Mouse (Mus musculus): Measurements from ENCODE around the gene Rgs7bp. TPM values are rescaled to one million over a fixed set of nuclear protein-coding genes. Genes with fewer than 3 reads are reported as not detected.

Rgs7bp gene
- polyA plus RNA-seq, 1 experiment from 2014 or later, result 0.45 TPM

DNA sequence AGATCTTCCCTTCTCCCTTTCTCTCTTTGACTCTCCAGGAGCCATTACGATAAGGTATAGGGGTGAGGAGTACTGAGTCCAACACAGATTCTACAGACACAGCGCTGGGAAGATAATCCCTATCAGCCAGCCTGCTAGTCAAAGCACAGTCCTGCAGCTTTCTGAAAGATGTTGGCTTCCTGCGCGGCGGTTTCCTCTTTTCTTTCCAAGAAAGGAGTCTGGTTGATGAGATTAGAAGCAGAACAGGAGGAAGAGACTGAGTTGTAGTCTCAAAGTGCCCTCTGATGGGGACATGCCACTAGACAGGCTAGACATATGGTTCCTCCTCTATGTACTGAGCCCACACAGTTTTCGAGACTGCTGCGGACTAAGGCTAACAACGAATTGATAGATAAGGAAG, 6.1 kb downstream of the Rgs7bp start:
- Histone ChIP-seq H3K4me1 (ENCODE audit: insufficient read depth) (peaks cover 2% of the 10 kb centered on the region; the same call in 1 of the 2 replicates), H3K27ac (ENCODE audit: low read depth) (no peak overlapping the region), H3K4me2 (ENCODE audit: low read depth, low read length) (no peak overlapping the region), H3K9me3 (ENCODE audit: low read length) (no peaks in the 10 kb centered on the region), H3K9ac (replicated peaks) (no peak overlapping the region), H3K27me3 (ENCODE audit: insufficient read depth, low read length) (peaks cover 16% of the 10 kb centered on the region), H3K4me3 (ENCODE audit: low read depth, low read length) (no peak overlapping the region), H3K36me3 (replicated peaks; ENCODE audit: insufficient read depth, low read length) (no peaks in the 10 kb centered on the region)
- 23% methylated on average over 8 of the region's 8 CpGs for WGBS (ENCODE audit: insufficient replicate concordance)
- DNase-seq (peak; percentile 27), ATAC-seq (peak; percentile 74)
- peak; percentile 52 for TF ChIP-seq CTCF (IDR thresholded peaks at IDR 0.05; ENCODE audit: low read depth)
- peak; percentile 75 for TF ChIP-seq EP300 (IDR thresholded peaks at IDR 0.05; ENCODE audit: low read depth)

DNA sequence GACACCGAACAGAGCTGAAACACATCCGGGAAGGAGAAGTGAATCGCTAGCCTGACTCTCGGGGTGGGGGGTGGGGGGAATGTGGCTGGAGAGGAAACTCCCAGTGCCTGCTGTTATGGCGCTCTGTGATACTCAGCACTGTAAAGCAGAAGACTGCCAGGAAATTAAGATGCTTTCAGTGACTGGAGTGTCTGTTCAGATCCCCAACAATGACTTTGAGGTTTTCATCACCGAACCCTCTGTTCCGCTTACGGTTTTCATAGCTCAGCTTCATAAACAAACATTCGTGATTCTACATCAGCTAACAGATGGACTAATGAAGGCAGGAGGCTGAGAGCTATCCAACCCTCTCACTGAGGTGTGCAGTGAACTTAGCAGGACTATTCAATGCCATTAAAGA, 7.4 kb downstream of the Rgs7bp start:
- peak; percentile 17 for DNase-seq
- H3K36me3 ChIP-seq (replicated peaks; ENCODE audit: insufficient read depth, low read length), result no peaks in the 10 kb centered on the region
- no peak overlapping the region for H3K9ac ChIP-seq (replicated peaks)
- H3K4me1 ChIP-seq (ENCODE audit: insufficient read depth), result no peaks in the 10 kb centered on the region
- H3K27me3 ChIP-seq (ENCODE audit: insufficient read depth, low read length), result peaks cover 4% of the 10 kb centered on the region; the same call in 1 of the 2 replicates
- peak overlapping the region; percentile 24; the same call in 1 of the 2 replicates for H3K4me3 ChIP-seq (ENCODE audit: low read depth, low read length)
- TF ChIP-seq CTCF (IDR thresholded peaks at IDR 0.05; ENCODE audit: low read depth) (no peak), EP300 (IDR thresholded peaks at IDR 0.05; ENCODE audit: low read depth) (no peak)
- WGBS (ENCODE audit: insufficient replicate concordance), result 23% methylated on average over 9 of the region's 9 CpGs
- ATAC-seq, result 0 out of 2 replicates have a peak, but pooled peaks have one; percentile 17
- peak overlapping the region; percentile 30; the same call in 1 of the 2 replicates for H3K27ac ChIP-seq (ENCODE audit: low read depth)
- H3K4me2 ChIP-seq (ENCODE audit: low read depth, low read length), result peak overlapping the region; percentile 46
- no peaks in the 10 kb centered on the region for H3K9me3 ChIP-seq (ENCODE audit: low read length)

DNA sequence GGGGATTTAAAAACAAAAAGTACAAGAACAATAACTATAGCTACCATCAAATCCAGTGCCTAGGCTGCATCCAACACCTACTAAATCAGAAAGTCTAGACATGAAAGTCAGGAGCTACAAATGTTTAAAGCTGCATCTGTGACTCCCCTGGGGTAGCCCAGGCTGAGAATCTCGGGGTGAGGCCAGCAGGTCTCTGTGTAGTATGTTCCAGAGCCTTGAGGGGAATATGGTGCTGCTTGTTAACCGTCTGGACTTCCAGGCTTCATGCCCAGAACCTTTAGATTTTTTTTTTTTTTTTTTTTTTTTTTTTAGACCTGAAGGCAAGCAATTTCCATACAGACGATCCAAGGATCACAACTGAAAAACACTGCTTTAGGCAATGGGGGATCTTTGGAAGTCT, 10.8 kb downstream of the Rgs7bp start:
- H3K27ac ChIP-seq (ENCODE audit: low read depth), result no peak overlapping the region
- no peak overlapping the region for H3K4me2 ChIP-seq (ENCODE audit: low read depth, low read length)
- no peak overlapping the region for H3K9ac ChIP-seq (replicated peaks)
- no peaks in the 10 kb centered on the region for H3K9me3 ChIP-seq (ENCODE audit: low read length)
- H3K36me3 ChIP-seq (replicated peaks; ENCODE audit: insufficient read depth, low read length), result no peaks in the 10 kb centered on the region
- ATAC-seq, result no peak
- 68% methylated on average over 3 of the region's 3 CpGs for WGBS (ENCODE audit: insufficient replicate concordance)
- no peak for DNase-seq
- TF ChIP-seq CTCF (IDR thresholded peaks at IDR 0.05; ENCODE audit: low read depth) (no peak), EP300 (IDR thresholded peaks at IDR 0.05; ENCODE audit: low read depth) (no peak)
- no peaks in the 10 kb centered on the region for H3K27me3 ChIP-seq (ENCODE audit: insufficient read depth, low read length)
- no peaks in the 10 kb centered on the region for H3K4me1 ChIP-seq (ENCODE audit: insufficient read depth)
- no peak overlapping the region for H3K4me3 ChIP-seq (ENCODE audit: low read depth, low read length)

DNA sequence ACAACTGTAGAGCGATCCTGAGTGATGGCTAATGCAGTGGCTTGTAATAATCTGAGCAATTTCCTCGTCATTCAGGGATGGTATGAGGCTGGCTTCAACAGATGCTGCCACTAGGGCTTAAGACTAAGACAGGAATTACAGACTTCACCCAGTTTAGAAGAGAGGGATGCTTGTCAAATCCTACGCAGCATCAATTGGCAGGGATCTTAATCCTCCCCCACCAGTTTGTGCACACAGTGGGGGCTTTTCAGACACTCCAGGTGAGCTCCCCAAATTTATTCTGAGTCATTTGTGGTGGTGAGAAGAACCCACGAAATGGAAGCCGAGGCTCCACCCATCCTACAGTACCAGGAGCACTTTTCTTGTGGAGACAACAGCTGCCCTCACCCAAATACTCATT, 16.4 kb downstream of the Rgs7bp start:
- Histone ChIP-seq H3K4me3 (ENCODE audit: low read depth, low read length) (no peak overlapping the region), H3K36me3 (replicated peaks; ENCODE audit: insufficient read depth, low read length) (no peaks in the 10 kb centered on the region), H3K4me2 (ENCODE audit: low read depth, low read length) (no peak overlapping the region), H3K27ac (ENCODE audit: low read depth) (no peak overlapping the region), H3K9ac (replicated peaks) (no peak overlapping the region), H3K27me3 (ENCODE audit: insufficient read depth, low read length) (no peaks in the 10 kb centered on the region), H3K4me1 (ENCODE audit: insufficient read depth) (no peaks in the 10 kb centered on the region), H3K9me3 (ENCODE audit: low read length) (no peaks in the 10 kb centered on the region)
- ATAC-seq (no peak), DNase-seq (no peak)
- 67% methylated on average over 5 of the region's 5 CpGs for whole genome bisulfite sequencing (ENCODE audit: insufficient replicate concordance)
- TF ChIP-seq EP300 (IDR thresholded peaks at IDR 0.05; ENCODE audit: low read depth) (no peak), CTCF (IDR thresholded peaks at IDR 0.05; ENCODE audit: low read depth) (no peak)

DNA sequence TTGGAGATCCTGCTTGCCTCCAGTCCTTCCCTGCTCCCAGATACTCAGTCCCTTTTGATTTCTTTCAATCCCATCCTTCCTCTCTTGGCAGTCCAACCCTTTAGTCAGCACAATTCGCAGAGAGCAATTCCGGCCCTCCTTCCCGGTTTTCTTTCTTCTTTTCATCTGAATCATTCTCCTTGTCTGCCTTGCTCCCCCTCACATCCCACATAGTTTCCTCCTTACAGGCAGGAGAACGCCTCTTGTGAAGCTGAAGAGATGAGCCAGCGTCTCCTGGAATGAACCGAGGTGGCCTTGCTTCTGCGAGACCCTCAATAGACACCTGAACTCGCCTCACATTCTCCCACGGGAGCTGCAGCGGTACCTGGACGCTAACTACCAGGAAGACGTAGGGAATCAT, 16.9 kb downstream of the Rgs7bp start:
- no peaks in the 10 kb centered on the region for H3K9me3 ChIP-seq (ENCODE audit: low read length)
- H3K9ac ChIP-seq (replicated peaks), result no peak overlapping the region
- WGBS (ENCODE audit: insufficient replicate concordance), result 84% methylated on average over 12 of the region's 12 CpGs
- H3K4me1 ChIP-seq (ENCODE audit: insufficient read depth), result no peaks in the 10 kb centered on the region
- H3K36me3 ChIP-seq (replicated peaks; ENCODE audit: insufficient read depth, low read length), result no peaks in the 10 kb centered on the region
- H3K4me2 ChIP-seq (ENCODE audit: low read depth, low read length), result no peak overlapping the region
- ATAC-seq (no peak), DNase-seq (no peak)
- no peak for TF ChIP-seq EP300 (IDR thresholded peaks at IDR 0.05; ENCODE audit: low read depth)
- TF ChIP-seq CTCF (IDR thresholded peaks at IDR 0.05; ENCODE audit: low read depth), result no peak
- H3K27ac ChIP-seq (ENCODE audit: low read depth), result no peak overlapping the region
- H3K4me3 ChIP-seq (ENCODE audit: low read depth, low read length), result no peak overlapping the region
- no peaks in the 10 kb centered on the region for H3K27me3 ChIP-seq (ENCODE audit: insufficient read depth, low read length)

DNA sequence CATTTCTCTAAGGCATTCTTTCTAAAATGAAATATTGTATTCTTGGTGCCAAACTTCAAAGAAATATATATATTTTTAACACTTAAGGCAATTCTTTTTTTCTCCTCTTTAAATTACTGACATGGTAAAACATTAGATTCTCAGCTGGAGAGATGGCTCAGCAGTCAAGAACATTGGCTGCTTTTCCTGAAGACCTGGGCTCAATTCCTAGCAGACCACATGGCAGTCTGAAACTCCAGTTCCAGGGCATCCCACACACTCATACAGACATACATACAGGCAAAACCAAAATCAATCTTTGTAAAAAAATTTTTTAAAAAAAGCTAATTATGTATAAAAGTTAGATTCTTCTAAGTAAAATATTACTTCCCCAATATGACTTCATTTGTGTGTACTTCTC, 22.8 kb downstream of the Rgs7bp start:
- Histone ChIP-seq H3K9me3 (ENCODE audit: low read length) (no peaks in the 10 kb centered on the region), H3K36me3 (replicated peaks; ENCODE audit: insufficient read depth, low read length) (no peaks in the 10 kb centered on the region), H3K27ac (ENCODE audit: low read depth) (no peak overlapping the region), H3K4me3 (ENCODE audit: low read depth, low read length) (no peak overlapping the region), H3K27me3 (ENCODE audit: insufficient read depth, low read length) (no peaks in the 10 kb centered on the region), H3K9ac (replicated peaks) (no peak overlapping the region), H3K4me2 (ENCODE audit: low read depth, low read length) (no peak overlapping the region), H3K4me1 (ENCODE audit: insufficient read depth) (no peaks in the 10 kb centered on the region)
- TF ChIP-seq CTCF (IDR thresholded peaks at IDR 0.05; ENCODE audit: low read depth) (no peak), EP300 (IDR thresholded peaks at IDR 0.05; ENCODE audit: low read depth) (no peak)
- ATAC-seq (no peak), DNase-seq (no peak)

DNA sequence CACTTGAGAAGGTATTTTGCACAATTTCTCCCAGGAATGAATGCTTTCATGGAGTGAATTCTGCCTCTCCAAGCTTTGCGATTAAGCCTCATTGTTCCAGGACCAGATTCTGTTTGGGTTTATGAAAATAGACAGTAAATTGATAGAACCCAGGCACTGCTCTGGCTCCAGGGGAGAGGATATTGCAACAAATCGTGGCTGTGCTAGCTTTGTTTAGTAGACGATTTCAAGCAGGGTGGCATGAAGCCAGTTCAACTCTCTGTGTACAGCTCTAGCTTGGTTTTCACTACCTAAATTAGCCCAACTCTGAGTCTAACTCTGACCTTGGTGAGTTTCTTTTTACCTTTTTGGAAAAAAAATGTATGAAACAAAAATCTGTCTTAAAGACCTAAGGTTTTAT, 26.5 kb downstream of the Rgs7bp start:
- H3K27ac ChIP-seq (ENCODE audit: low read depth), result no peak overlapping the region
- no peak overlapping the region for H3K4me2 ChIP-seq (ENCODE audit: low read depth, low read length)
- H3K27me3 ChIP-seq (ENCODE audit: insufficient read depth, low read length), result no peaks in the 10 kb centered on the region
- no peak for TF ChIP-seq EP300 (IDR thresholded peaks at IDR 0.05; ENCODE audit: low read depth)
- TF ChIP-seq CTCF (IDR thresholded peaks at IDR 0.05; ENCODE audit: low read depth), result no peak
- DNase-seq (no peak), ATAC-seq (no peak)
- no peak overlapping the region for H3K4me3 ChIP-seq (ENCODE audit: low read depth, low read length)
- no peaks in the 10 kb centered on the region for H3K36me3 ChIP-seq (replicated peaks; ENCODE audit: insufficient read depth, low read length)
- no peaks in the 10 kb centered on the region for H3K9me3 ChIP-seq (ENCODE audit: low read length)
- no peaks in the 10 kb centered on the region for H3K4me1 ChIP-seq (ENCODE audit: insufficient read depth)
- 66% methylated on average over 3 of the region's 3 CpGs for WGBS (ENCODE audit: insufficient replicate concordance)
- no peak overlapping the region for H3K9ac ChIP-seq (replicated peaks)

Measured in liver, postnatal 0 days (tissue).